Mouse (Mus musculus) olfactory bulb, adult 2 months (tissue): ENCODE results near the gene Nxn. TPM values are rescaled to one million over a fixed set of nuclear protein-coding genes. Genes with fewer than 3 reads are reported as not detected.

Experiments used
- H3K27ac ChIP-seq: fragments of 200-500 bp; 2 replicates; pipeline ENCODE4 v1.5.1; 2012; ENCODE audit warnings: low read depth, low read length; ENCODE audit not compliant: insufficient read depth
- H3K4me1 ChIP-seq: fragments of 200-500 bp; 2 replicates; pipeline ENCODE4 v1.6.1; 2012; ENCODE audit warnings: low read length; ENCODE audit not compliant: control insufficient read depth, insufficient read depth
- H3K4me3 ChIP-seq: fragments of 200-500 bp; 2 replicates; pipeline ENCODE4 v1.5.1; 2012; ENCODE audit warnings: mild to moderate bottlenecking, low read depth, low read length, moderate library complexity; ENCODE audit not compliant: insufficient read depth
- CTCF ChIP-seq: fragments of 200-500 bp; IDR thresholded peaks from 2 replicates; pipeline ENCODE4 v1.5.1; 2012; ENCODE audit warnings: low read depth, mild to moderate bottlenecking, low read length, moderate library complexity; ENCODE audit not compliant: insufficient read depth
- POLR2A ChIP-seq: fragments of 200-500 bp; IDR thresholded peaks from 2 replicates; pipeline ENCODE4 v1.6.1; 2012; ENCODE audit warnings: mild to moderate bottlenecking, low read depth, low read length, moderate library complexity; ENCODE audit not compliant: insufficient read depth
- WGBS: fragments of 180-500 bp; shearing (Covaris S2); methylation state at CpG from one replicate; pipeline ENCODE4 v1.1.7; 2018; 5-methylcytosine and 5-hydroxymethylcytosine counted together
- polyA plus RNA-seq: library from polyadenylated mRNA; stranded (reverse); fragments of >200 nt; gene quantifications from 2 replicates; pipeline ENCODE4 v1.2.4, GENCODE M21; 2012; ENCODE audit warnings: low replicate concordance; ENCODE audit not compliant: missing spikeins, insufficient read depth, insufficient read length

Gene Nxn
- polyA plus RNA-seq, 1 experiment, result not detected

DNA sequence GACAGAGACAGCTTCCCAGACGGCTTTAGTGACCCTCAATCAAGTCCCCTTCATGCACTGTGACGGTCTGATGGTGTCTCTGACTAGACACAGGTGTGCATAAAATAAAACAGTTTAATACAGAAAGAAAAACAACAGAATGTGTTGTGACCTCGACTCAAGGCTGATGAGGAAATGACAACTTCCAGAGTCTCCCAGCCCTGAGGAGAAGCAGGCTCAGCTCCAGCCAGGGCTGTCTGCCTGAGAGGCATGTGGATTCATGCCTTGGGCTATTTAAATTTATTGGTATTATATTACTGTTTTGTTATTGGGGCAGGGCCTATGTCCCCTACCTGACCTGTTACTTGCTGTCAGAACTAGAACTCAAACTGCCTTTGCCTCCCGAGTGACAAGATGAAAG lies 37.5 kb downstream of the Nxn start:
- no peak overlapping the region for H3K4me3 ChIP-seq
- no peak overlapping the region for H3K27ac ChIP-seq
- 85% methylated on average over 4 of the region's 4 CpGs for WGBS
- no peak for TF ChIP-seq POLR2A
- no peak for TF ChIP-seq CTCF
- H3K4me1 ChIP-seq, result peaks cover 8% of the 10 kb centered on the region

DNA sequence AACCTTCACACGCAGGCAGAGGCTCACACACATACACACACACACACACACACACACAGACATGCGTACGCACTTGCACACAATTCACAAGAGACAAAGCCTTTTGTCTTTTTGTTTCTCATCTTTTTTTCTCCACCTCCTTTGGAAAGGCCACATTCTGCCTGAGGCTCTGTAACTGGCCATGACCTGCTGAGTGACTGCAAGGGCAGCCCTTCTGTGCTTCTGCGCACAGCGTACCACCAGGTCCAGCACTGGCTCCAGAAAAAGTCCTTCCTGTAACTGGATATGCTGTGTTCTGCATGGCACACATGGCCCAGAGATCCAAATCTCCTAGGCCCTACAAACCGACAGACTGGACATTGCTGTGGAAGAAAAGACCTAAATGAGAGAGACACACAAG lies 38.7 kb downstream of the Nxn start:
- 89% methylated on average over 6 of the region's 6 CpGs for whole genome bisulfite sequencing
- H3K4me3 ChIP-seq, result no peak overlapping the region
- H3K27ac ChIP-seq, result no peak overlapping the region
- peaks cover 8% of the 10 kb centered on the region for H3K4me1 ChIP-seq
- TF ChIP-seq CTCF (no peak), POLR2A (no peak)

DNA sequence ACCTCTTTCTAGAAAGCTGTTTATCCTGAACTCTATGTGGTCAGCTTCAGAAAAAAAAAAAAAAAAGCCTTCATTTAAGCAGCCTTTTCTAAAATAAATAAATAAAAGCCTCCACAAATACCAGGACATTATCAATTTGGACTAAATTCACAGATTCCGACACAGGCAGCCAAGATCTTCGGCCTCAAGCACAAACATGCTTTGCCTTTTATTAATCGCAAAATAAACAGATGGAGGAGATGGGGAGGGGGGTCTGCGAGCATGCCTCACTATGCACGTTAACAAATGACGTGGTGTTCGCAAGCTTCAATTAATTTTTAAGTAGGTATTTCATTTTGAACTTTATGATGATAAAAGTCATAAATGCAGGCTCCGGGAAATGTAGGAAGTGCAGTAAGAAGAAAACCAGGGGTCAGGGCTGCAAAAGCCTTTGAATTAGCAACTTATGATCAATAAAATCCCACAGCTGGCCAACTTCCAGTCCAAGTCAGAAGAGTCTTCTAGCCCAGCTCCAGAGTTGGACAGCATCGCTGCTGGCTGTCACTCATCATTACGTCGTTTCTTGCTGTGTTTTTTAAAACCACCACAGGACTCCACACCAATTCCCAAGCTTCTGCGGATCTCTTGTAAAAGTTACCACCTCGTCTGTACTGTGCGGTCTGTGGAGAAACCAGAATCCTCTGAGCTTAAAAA lies 40.2 kb downstream of the Nxn start:
- 63% methylated on average over 14 of the region's 14 CpGs for whole genome bisulfite sequencing
- H3K4me1 ChIP-seq, result peaks cover 8% of the 10 kb centered on the region
- TF ChIP-seq CTCF (no peak), POLR2A (no peak)
- no peak overlapping the region for H3K4me3 ChIP-seq
- H3K27ac ChIP-seq, result no peak overlapping the region

DNA sequence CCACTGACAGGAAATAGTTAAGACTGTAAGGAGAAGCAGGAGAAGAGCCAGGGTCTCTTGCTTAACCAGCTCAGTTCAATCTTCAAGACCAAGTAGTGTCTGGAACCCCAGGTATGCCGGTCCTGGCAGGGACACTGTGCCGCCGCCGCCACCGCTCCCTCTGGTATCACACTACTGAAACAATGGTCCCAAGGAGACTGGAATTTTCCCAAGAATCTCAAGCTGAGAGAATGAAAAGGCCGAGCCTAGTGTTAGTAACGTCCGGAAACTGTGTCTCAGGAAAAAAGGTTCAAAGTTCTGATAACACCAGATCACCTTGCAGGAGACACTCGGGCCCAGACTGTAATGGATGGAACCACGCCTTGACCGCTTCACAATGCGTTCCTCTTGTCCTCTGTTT lies 41.5 kb downstream of the Nxn start:
- peaks cover 7% of the 10 kb centered on the region for H3K4me1 ChIP-seq
- 84% methylated on average over 12 of the region's 12 CpGs for WGBS
- TF ChIP-seq CTCF (no peak), POLR2A (no peak)
- H3K27ac ChIP-seq, result no peak overlapping the region
- no peak overlapping the region for H3K4me3 ChIP-seq

DNA sequence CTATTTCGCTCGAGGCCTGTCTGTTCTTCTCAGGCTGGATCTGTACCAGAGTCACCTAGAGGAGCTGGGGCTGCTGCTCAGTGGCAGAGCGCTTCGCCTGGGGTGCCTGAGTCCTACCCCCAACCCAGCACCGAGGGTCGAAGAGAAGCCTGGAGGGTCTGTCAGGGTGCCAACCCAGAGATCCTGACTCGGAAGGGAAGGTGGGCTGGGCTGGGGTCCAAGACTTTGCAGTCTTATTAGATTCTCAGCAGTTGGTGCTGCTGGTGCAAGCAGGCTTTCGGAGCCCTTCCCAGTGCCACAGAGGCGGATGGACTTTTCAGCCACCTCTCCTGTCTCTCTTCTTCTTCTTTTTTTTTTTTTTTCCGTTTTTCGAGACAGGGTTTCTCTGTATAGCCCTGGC lies 42.8 kb downstream of the Nxn start:
- peaks cover 7% of the 10 kb centered on the region for H3K4me1 ChIP-seq
- H3K27ac ChIP-seq, result no peak overlapping the region
- no peak overlapping the region for H3K4me3 ChIP-seq
- TF ChIP-seq CTCF (no peak), POLR2A (no peak)
- 67% methylated on average over 11 of the region's 11 CpGs for WGBS

DNA sequence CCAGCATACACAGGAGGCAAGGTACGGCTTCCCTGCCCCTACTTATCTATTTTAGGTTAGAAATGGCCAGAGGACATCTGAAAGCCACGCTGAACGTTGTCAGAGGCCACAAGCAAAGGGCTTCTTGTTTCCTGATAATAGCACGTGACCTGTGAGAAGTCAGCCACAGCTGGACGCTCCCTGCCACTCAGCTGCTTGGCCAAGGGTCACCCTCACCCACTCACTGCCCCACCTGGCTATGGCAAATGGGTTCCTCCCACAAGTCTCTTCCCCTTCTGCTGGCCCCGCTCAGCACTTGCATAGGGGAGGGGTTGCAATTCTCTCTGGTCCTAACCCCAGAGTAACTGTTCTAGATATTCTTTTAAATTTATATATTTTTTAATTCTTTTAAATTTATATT lies 43.5 kb downstream of the Nxn start:
- TF ChIP-seq POLR2A, result no peak
- TF ChIP-seq CTCF, result no peak
- 89% methylated on average over 6 of the region's 6 CpGs for WGBS
- H3K4me3 ChIP-seq, result no peak overlapping the region
- H3K27ac ChIP-seq, result no peak overlapping the region
- peaks cover 10% of the 10 kb centered on the region for H3K4me1 ChIP-seq

DNA sequence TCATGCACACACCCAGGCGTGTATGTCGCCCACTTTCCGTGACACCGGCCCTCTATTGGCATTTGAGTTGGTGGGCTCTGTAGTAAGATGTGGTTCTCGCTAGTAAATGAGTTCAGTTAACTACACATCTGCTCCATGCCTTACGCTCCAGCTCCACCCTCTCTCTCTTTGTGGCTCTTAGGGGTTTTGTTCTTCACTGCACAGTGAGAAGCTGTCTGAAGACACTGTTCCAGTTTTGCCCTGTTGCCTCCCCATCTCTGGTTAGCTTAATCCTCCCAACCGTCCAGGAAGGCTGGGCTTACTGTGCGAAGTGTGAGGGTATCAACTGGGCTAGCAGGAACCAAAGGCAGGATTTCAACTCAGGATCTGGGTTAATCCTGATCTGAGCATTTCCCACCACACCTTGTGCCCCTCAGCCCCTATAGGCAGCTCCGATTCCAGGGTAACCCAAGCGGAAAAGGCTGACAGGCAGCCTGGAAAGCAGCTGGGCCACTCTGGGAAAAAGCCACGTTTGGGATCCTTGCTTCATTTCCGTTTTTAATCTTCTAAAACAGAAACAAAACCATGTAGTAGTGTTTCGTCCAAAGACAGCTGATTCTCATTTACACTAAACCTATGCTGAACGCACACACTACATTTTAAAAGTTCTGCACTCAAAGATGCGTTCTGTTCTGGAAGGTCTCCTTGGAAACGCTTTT lies 45.9 kb downstream of the Nxn start:
- Histone ChIP-seq H3K4me3 (no peak overlapping the region), H3K27ac (no peak overlapping the region), H3K4me1 (peaks cover 10% of the 10 kb centered on the region)
- TF ChIP-seq CTCF, result no peak
- WGBS, result 64% methylated on average over 16 of the region's 16 CpGs

DNA sequence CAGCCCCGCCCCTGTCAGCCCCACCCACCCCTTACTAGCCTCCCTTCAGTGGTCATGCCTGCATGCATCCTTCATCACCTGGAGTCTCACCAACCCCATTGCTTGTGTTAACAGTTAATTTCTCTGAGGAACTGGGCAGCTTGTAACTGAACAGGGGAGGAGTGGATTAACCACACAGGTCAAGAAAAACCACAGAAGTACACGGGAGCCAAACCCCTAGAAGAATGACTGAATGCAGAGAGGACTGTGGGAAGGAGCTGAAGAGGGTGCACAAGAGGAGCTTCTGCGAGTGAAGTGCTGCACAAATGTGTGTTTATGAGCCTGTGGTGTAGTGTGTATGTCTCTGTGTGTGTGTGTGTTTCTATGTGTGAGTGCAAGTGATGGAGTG lies 47.3 kb downstream of the Nxn start:
- TF ChIP-seq POLR2A (no peak), CTCF (no peak)
- no peak overlapping the region for H3K4me3 ChIP-seq
- H3K4me1 ChIP-seq, result peaks cover 6% of the 10 kb centered on the region
- WGBS, result 57% methylated on average over 3 of the region's 3 CpGs
- H3K27ac ChIP-seq, result no peak overlapping the region

DNA sequence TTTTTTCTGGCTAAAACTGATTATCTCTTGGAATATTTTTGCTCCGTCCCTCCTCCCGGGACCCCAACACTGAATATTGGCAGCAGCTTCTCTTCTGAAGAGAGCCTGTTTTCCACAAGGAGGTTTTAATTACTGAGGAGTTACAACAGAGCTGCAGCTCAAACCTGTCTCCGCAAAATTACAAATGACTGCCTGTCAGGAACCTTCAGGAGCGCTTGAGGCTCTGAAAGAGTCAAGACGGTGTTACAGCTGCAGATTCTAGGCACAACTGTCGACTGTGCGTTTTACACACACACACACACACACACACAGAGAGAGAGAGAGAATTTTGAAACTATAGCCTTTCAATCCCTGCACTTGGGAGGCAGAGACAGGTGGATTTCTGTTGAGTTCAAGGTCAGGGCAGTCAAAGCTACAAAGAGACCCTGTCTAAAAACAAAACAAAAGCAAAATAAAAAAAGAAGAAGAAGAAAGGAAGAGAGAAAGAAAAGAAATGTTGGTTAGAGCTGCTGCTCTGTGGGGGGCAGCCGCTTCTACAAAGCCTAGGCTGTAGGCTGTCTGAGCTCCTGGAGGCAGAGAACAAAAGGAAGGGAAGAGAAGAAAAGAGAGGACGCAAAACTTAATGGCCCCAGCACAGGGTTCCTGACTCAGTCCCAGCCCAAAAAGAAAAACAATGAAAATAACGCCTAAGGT lies 47.9 kb downstream of the Nxn start:
- H3K27ac ChIP-seq, result no peak overlapping the region
- WGBS, result 39% methylated on average over 10 of the region's 10 CpGs
- no peak overlapping the region for H3K4me3 ChIP-seq
- H3K4me1 ChIP-seq, result peaks cover 6% of the 10 kb centered on the region
- no peak for TF ChIP-seq POLR2A
- no peak for TF ChIP-seq CTCF
